Mouse (Mus musculus) erythroblast, adult 5-6 weeks (primary cell): ENCODE data around the gene Tmem174. TPM values are rescaled to one million over a fixed set of nuclear protein-coding genes. Genes with fewer than 3 reads are reported as not detected.

Experiments
- ATAC-seq: replicated peaks from 2 replicates; pipeline ENCODE4 v1.8.0; 2016; ENCODE audit warnings: moderate number of reproducible peaks, mild to moderate bottlenecking, moderate TSS enrichment, inconsistent platforms; ENCODE audit not compliant: poor library complexity, low FRiP score, severe bottlenecking
- total RNA-seq, 2 experiments: library from RNA; stranded (forward) in 1 of 2; stranded (reverse) in 1 of 2; fragments of 150-400 nt in 1 of 2; fragments of 200-764, 138-1000 nt in 1 of 2; gene quantifications; 2 replicates each; pipeline versions ENCODE4 v1.2.3 to v1.2.4; 2015 to 2017; ENCODE audit warnings: low replicate concordance in 2 of 2

Gene Tmem174
- total RNA-seq, 2 experiments from 2014 or later, result not detected

DNA sequence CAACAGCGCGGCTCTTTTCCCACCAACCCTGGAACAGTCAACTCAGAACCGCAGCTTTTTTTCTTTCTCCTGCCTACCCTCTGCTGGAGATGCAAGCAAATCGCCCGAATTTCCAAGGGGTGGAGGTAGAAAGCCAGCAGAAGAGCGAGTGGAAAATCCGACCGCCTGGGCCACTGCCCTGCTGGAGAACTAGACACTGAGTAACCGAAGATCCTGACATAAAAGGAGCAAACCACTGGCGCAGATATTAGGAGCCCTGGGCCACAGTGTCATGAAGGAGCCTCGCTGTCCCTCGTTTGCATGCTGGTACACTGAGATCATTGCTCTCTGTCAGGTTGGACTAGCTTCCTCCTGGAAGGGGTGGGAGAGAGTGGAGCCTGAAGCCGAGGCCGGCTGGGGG is 49.6 kb downstream of the Tmem174 start:
- no peak for ATAC-seq

DNA sequence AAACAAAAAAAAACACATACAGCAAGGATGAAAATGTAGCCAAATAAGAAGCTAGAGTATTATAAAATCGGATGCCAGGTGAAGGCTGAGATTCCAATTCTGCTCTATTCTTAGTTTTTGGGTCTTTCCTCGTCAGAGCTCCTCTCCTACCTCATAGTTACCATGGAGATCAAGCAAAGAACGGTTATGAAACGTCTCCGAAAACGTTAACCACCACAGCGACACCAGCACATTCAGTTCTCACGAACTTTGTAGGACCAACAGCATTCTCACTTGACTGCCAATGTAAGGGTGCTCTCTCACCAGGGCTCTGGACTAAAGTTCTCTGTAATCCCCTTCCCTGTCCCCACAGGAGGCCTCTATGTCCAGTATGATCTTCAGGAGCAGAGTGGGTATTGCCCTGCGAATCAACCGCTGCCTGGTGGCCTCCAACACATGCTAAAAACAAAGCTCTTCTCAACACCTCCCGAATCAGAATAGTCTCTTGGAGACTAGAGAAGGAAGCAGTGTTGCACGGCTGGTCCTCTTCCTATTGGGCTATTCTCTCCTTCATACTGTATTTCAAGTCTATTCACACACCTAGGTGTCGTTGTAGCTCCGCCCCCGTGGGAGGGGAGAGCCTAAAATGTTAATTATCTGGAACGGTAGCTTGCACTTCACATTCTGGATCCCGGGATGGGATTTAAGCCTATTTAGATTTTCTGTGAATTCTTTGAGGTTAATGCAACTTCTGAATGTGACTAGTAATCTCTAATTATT is 50.2 kb downstream of the Tmem174 start:
- no peak for ATAC-seq

Other genes with a start within 250 kb of the Tmem174 start
- gene Gm10320, start 145.4 kb downstream of the Tmem174 start, total RNA-seq (2015; ENCODE audit: low replicate concordance), result 2.3 and 7.1 TPM in 2 replicates
- gene Gm10320, start 145.4 kb downstream of the Tmem174 start, total RNA-seq (2017; ENCODE audit: low replicate concordance), result not detected in 2 replicates
- gene Tmem171, start 57.4 kb upstream of the Tmem174 start, total RNA-seq (2015; ENCODE audit: low replicate concordance), result not detected in 2 replicates
- 0.98 TPM in 1 of 2 replicates, not detected in the other for gene Tmem171, start 57.4 kb upstream of the Tmem174 start, total RNA-seq (2017; ENCODE audit: low replicate concordance)
- 476 and 552 TPM in 2 replicates for gene Fcho2, start 178.0 kb upstream of the Tmem174 start, total RNA-seq (2015; ENCODE audit: low replicate concordance)
- 565 and 622 TPM in 2 replicates for gene Fcho2, start 178.0 kb upstream of the Tmem174 start, total RNA-seq (2017; ENCODE audit: low replicate concordance)